Mouse (Mus musculus) liver (tissue): ENCODE results near the gene Bhmt2.

ENCODE experiments used
- DNase-seq: peaks from one replicate; pipeline ENCODE4 v3.0.0-alpha.2; 2020; ENCODE audit warnings: mixed read lengths

Gene Bhmt2

GRCm38 (mm10) chr13:93637282-93638245, 36.5 kb downstream of the Bhmt2 start, which contains the start of gene Bhmt:
Gene Bhmt, minus strand, starts transcription at chr13:93637961.
- peak; percentile 23 for DNase-seq

GRCm38 (mm10) chr13:93636561-93636960, 37.5 kb downstream of the Bhmt2 start:
- no peak for DNase-seq

- DNase-seq: no peak
Measured at GRCm38 (mm10) chr13:93632927-93633326, 41.2 kb downstream of the Bhmt2 start.

- DNase-seq: no peak
Measured at GRCm38 (mm10) chr13:93630941-93631705, 43.0 kb downstream of the Bhmt2 start.

GRCm38 (mm10) chr13:93628861-93629260, 45.2 kb downstream of the Bhmt2 start:
- DNase-seq: no peak

- DNase-seq: no peak
Measured at GRCm38 (mm10) chr13:93614361-93614948, 59.6 kb downstream of the Bhmt2 start.

- no peak for DNase-seq
Measured at GRCm38 (mm10) chr13:93613771-93614170, 60.3 kb downstream of the Bhmt2 start.

- peak; percentile 66 for DNase-seq
Measured at GRCm38 (mm10) chr13:93612660-93613607, 61.2 kb downstream of the Bhmt2 start.

GRCm38 (mm10) chr13:93608476-93608875, 65.6 kb downstream of the Bhmt2 start:
- no peak for DNase-seq

- DNase-seq: no peak
Measured at GRCm38 (mm10) chr13:93607701-93608100, 66.4 kb downstream of the Bhmt2 start.

GRCm38 (mm10) chr13:93606868-93607578, 67.1 kb downstream of the Bhmt2 start:
- DNase-seq: no peak
